Mouse (Mus musculus): ENCODE results near the gene Gpr158. TPM values are rescaled to one million over a fixed set of nuclear protein-coding genes. Genes with fewer than 3 reads are reported as not detected.

The Gpr158 gene
- polyA plus RNA-seq, 1 experiment from 2014 or later = 3.6 TPM

DNA sequence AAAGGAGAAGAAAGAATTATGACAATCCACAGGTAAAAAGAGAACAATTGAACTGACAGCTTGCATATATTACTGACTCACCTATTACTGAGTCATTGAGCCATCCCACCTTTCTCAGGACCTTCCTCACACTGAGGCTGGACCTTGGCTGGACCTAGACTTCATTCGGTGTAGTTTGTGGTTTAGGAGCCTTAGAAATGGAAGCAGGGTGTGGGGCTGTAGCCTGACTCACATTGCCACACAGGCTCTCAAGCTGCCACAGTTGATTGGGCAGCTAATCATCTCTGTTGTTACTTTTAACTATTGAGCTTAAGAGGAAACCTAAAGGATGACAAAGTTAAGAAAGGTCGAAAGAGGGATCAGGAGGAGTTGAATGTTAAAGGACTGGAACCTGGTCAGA, 132.1 kb downstream of the Gpr158 start:
- no peak overlapping the region for H3K4me3 ChIP-seq (ENCODE audit: low read length)
- H3K4me2 ChIP-seq (ENCODE audit: low read length) = no peak overlapping the region
- H3K27ac ChIP-seq (ENCODE audit: low read depth, low read length) = no peak overlapping the region
- H3K4me1 ChIP-seq (ENCODE audit: control insufficient read depth, insufficient read depth, low read depth, low read length) = no peaks in the 10 kb centered on the region; the same call in 1 of the 2 replicates
- no peak for ATAC-seq
- H3K9me3 ChIP-seq (ENCODE audit: control insufficient read depth, low read length) = no peaks in the 10 kb centered on the region
- H3K36me3 ChIP-seq (ENCODE audit: control insufficient read depth, insufficient read depth, low read length) = no peaks in the 10 kb centered on the region
- H3K9ac ChIP-seq (ENCODE audit: low read depth, low read length) = no peak overlapping the region
- no peaks in the 10 kb centered on the region for H3K27me3 ChIP-seq (replicated peaks; ENCODE audit: control insufficient read depth, insufficient read depth, low read length)
- 83% methylated on average over 2 of the region's 2 CpGs for WGBS

GRCm38 (mm10) chr2:21507449-21507848, 140.1 kb downstream of the Gpr158 start:
- Histone ChIP-seq H3K9ac (ENCODE audit: low read depth, low read length) (no peak overlapping the region), H3K9me3 (ENCODE audit: control insufficient read depth, low read length) (no peaks in the 10 kb centered on the region), H3K4me2 (ENCODE audit: low read length) (no peak overlapping the region), H3K27ac (ENCODE audit: low read depth, low read length) (no peak overlapping the region), H3K36me3 (ENCODE audit: control insufficient read depth, insufficient read depth, low read length) (no peaks in the 10 kb centered on the region), H3K27me3 (replicated peaks; ENCODE audit: control insufficient read depth, insufficient read depth, low read length) (no peaks in the 10 kb centered on the region), H3K4me1 (ENCODE audit: control insufficient read depth, insufficient read depth, low read depth, low read length) (no peaks in the 10 kb centered on the region), H3K4me3 (ENCODE audit: low read length) (no peak overlapping the region)
- WGBS = 68% methylated on average over 1 of the region's 1 CpGs
- ATAC-seq = no peak; the same call in 1 of the 2 replicates

DNA sequence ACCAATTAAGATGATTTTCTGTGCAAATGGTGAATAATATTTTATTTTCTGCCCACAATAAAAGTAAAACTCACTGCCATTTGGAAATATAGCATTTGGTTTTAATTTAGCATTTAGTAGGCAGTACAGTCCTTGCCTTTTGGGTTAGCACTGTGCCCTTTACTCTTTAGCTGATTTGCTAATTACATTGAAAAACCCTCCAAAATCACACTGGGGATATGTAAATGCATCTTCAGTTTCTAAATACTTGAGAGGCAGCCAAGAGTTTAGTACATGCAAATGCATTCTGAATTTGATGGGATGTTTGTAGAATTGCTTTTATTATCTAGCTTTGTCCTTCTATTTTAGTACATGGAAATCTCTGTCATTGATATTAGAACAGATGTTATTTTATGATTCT, 163.4 kb downstream of the Gpr158 start:
- no peak overlapping the region for H3K27ac ChIP-seq (ENCODE audit: low read depth, low read length)
- no peaks in the 10 kb centered on the region for H3K27me3 ChIP-seq (replicated peaks; ENCODE audit: control insufficient read depth, insufficient read depth, low read length)
- H3K9ac ChIP-seq (ENCODE audit: low read depth, low read length) = no peak overlapping the region
- no peak overlapping the region for H3K4me2 ChIP-seq (ENCODE audit: low read length)
- H3K4me1 ChIP-seq (ENCODE audit: control insufficient read depth, insufficient read depth, low read depth, low read length) = no peaks in the 10 kb centered on the region
- H3K9me3 ChIP-seq (ENCODE audit: control insufficient read depth, low read length) = peaks cover 4% of the 10 kb centered on the region
- no peak overlapping the region for H3K4me3 ChIP-seq (ENCODE audit: low read length)
- no peak for ATAC-seq
- H3K36me3 ChIP-seq (ENCODE audit: control insufficient read depth, insufficient read depth, low read length) = no peaks in the 10 kb centered on the region

DNA sequence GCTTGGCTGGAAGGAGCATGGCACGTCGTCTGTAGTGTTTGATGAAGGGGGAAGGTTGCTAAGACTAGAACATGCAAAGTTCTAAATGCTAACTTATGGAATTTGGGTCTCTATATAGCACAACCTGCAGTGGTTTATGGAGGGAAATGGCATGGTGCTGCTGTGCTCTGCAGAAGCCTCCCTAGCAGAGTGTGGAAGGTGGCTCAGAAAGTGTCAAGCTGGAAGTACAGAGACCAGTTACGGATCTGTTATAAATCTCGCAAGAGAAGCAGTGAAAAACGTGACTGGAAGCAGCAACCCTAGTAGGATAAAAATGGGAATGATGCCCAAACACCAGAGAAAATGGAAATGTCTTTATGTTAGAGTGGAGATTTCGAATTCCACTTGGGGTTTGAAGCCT, 251.8 kb downstream of the Gpr158 start:
- Histone ChIP-seq H3K9ac (ENCODE audit: low read depth, low read length) (no peak overlapping the region), H3K27ac (ENCODE audit: low read depth, low read length) (no peak overlapping the region), H3K9me3 (ENCODE audit: control insufficient read depth, low read length) (no peaks in the 10 kb centered on the region), H3K36me3 (ENCODE audit: control insufficient read depth, insufficient read depth, low read length) (no peaks in the 10 kb centered on the region), H3K27me3 (replicated peaks; ENCODE audit: control insufficient read depth, insufficient read depth, low read length) (no peaks in the 10 kb centered on the region), H3K4me3 (ENCODE audit: low read length) (no peak overlapping the region), H3K4me2 (ENCODE audit: low read length) (no peak overlapping the region), H3K4me1 (ENCODE audit: control insufficient read depth, insufficient read depth, low read depth, low read length) (no peaks in the 10 kb centered on the region)
- 80% methylated on average over 6 of the region's 6 CpGs for WGBS
- ATAC-seq = no peak

- ATAC-seq = no peak
- H3K9ac ChIP-seq (ENCODE audit: low read depth, low read length) = no peak overlapping the region
- no peaks in the 10 kb centered on the region for H3K36me3 ChIP-seq (ENCODE audit: control insufficient read depth, insufficient read depth, low read length)
- H3K4me3 ChIP-seq (ENCODE audit: low read length) = no peak overlapping the region
- no peaks in the 10 kb centered on the region for H3K27me3 ChIP-seq (replicated peaks; ENCODE audit: control insufficient read depth, insufficient read depth, low read length)
- 79% methylated on average over 1 of the region's 1 CpGs for WGBS
- H3K4me2 ChIP-seq (ENCODE audit: low read length) = no peak overlapping the region
- H3K4me1 ChIP-seq (ENCODE audit: control insufficient read depth, insufficient read depth, low read depth, low read length) = no peaks in the 10 kb centered on the region
- H3K9me3 ChIP-seq (ENCODE audit: control insufficient read depth, low read length) = no peaks in the 10 kb centered on the region
- no peak overlapping the region for H3K27ac ChIP-seq (ENCODE audit: low read depth, low read length)
These were observed 264.8 kb downstream of the Gpr158 start for GRCm38 (mm10) chr2:21632136-21632535.

DNA sequence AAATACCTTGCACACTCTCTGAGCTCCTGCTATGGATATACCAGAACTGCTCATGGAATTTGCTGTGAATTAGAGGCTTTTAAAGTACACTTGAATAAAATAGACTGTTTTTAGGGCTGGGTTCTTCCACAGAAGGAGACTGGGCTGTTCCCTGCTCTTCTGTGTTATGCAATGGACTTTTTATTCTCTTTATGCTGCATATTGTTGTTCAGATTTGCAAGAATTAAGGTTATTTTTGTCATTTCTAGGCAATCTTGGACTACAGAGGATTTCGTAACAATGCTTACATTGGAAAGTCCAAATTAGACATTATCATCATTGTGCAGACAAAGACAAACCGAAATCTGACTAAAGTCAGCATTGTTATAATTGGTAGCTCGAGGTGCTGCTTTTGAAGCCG, 298.4 kb downstream of the Gpr158 start:
- Histone ChIP-seq H3K9ac (ENCODE audit: low read depth, low read length) (no peak overlapping the region), H3K27ac (ENCODE audit: low read depth, low read length) (no peak overlapping the region), H3K9me3 (ENCODE audit: control insufficient read depth, low read length) (no peaks in the 10 kb centered on the region), H3K4me2 (ENCODE audit: low read length) (no peak overlapping the region), H3K4me1 (ENCODE audit: control insufficient read depth, insufficient read depth, low read depth, low read length) (no peaks in the 10 kb centered on the region), H3K4me3 (ENCODE audit: low read length) (no peak overlapping the region), H3K27me3 (replicated peaks; ENCODE audit: control insufficient read depth, insufficient read depth, low read length) (no peaks in the 10 kb centered on the region), H3K36me3 (ENCODE audit: control insufficient read depth, insufficient read depth, low read length) (no peaks in the 10 kb centered on the region)
- 75% methylated on average over 4 of the region's 4 CpGs for WGBS
- ATAC-seq = no peak

DNA sequence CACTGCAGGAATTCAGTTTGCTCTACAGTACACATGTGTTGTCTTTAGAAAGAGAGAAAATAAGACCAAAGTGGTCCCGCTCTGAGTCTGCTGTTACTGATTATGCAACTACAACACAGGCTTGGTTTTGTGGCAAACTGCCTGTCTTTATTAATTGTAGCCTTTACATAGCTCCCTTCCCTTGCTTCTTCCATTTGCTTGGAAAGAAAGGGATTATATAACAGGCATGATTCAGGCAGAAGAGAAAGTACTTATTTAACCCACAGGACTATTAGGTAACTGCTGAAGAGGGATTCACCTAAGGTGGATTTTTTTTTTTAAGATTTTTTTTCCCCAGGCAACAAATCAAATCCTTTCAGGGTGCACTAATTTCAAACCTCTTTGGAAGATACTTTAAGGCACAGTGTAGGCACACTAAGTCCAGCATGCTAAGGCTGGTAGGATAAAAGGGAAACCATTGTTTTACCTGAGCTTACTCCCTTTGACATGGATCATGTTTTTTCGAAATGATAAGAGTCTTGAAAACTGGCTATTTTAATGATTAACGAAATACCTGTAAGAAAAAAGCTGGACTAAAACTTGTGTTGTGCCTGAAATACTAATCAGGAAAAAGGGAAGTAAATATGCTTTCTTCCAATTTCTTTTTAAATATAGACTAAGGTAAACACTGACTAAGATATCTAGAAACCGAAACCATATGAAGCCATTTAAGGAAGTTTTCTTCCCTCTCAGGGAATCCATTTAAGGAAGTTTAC, 308.9 kb downstream of the Gpr158 start:
- H3K27ac ChIP-seq (ENCODE audit: low read depth, low read length) = no peak overlapping the region
- no peak overlapping the region for H3K9ac ChIP-seq (ENCODE audit: low read depth, low read length)
- WGBS = 91% methylated on average over 4 of the region's 4 CpGs
- no peaks in the 10 kb centered on the region for H3K36me3 ChIP-seq (ENCODE audit: control insufficient read depth, insufficient read depth, low read length)
- no peaks in the 10 kb centered on the region for H3K4me1 ChIP-seq (ENCODE audit: control insufficient read depth, insufficient read depth, low read depth, low read length)
- H3K4me2 ChIP-seq (ENCODE audit: low read length) = no peak overlapping the region
- no peak for ATAC-seq
- no peak overlapping the region for H3K4me3 ChIP-seq (ENCODE audit: low read length)
- H3K27me3 ChIP-seq (replicated peaks; ENCODE audit: control insufficient read depth, insufficient read depth, low read length) = no peaks in the 10 kb centered on the region
- no peaks in the 10 kb centered on the region for H3K9me3 ChIP-seq (ENCODE audit: control insufficient read depth, low read length)

GRCm38 (mm10) chr2:21676839-21677123, 309.4 kb downstream of the Gpr158 start:
- no peak for ATAC-seq
- Histone ChIP-seq H3K27me3 (replicated peaks; ENCODE audit: control insufficient read depth, insufficient read depth, low read length) (no peaks in the 10 kb centered on the region), H3K27ac (ENCODE audit: low read depth, low read length) (no peak overlapping the region), H3K4me3 (ENCODE audit: low read length) (no peak overlapping the region), H3K4me1 (ENCODE audit: control insufficient read depth, insufficient read depth, low read depth, low read length) (no peaks in the 10 kb centered on the region), H3K36me3 (ENCODE audit: control insufficient read depth, insufficient read depth, low read length) (no peaks in the 10 kb centered on the region), H3K9me3 (ENCODE audit: control insufficient read depth, low read length) (no peaks in the 10 kb centered on the region), H3K4me2 (ENCODE audit: low read length) (no peak overlapping the region), H3K9ac (ENCODE audit: low read depth, low read length) (no peak overlapping the region)
- 45% methylated on average over 2 of the region's 2 CpGs for WGBS

DNA sequence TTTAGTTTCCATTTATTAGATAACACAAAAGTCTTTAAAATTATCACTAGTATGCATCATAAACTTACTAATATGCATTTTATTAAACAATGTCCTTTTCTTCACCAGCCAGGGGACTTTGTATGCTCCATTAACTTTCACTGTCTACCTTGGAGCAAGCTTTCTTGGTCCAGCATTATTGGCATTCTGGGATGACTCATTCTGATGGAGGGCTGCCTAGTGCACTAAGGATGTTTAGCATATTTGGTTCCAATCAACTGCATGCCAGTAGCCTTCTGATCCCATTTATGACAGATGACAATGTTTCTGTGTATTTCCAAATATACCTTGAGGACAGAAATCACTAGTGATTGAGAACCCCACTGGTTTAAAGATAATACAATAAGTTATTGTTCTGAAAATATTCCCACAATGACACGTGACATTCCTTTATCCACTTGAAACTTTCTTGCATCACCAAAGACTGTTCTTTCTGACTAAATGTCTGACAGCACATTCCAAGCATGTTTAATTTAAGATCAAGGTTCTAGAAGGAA, 313.5 kb downstream of the Gpr158 start:
- no peak overlapping the region for H3K9ac ChIP-seq (ENCODE audit: low read depth, low read length)
- H3K4me3 ChIP-seq (ENCODE audit: low read length) = no peak overlapping the region
- no peaks in the 10 kb centered on the region for H3K9me3 ChIP-seq (ENCODE audit: control insufficient read depth, low read length)
- no peaks in the 10 kb centered on the region for H3K27me3 ChIP-seq (replicated peaks; ENCODE audit: control insufficient read depth, insufficient read depth, low read length)
- no peak overlapping the region for H3K27ac ChIP-seq (ENCODE audit: low read depth, low read length)
- H3K36me3 ChIP-seq (ENCODE audit: control insufficient read depth, insufficient read depth, low read length) = no peaks in the 10 kb centered on the region
- no peaks in the 10 kb centered on the region for H3K4me1 ChIP-seq (ENCODE audit: control insufficient read depth, insufficient read depth, low read depth, low read length)
- 86% methylated on average over 1 of the region's 1 CpGs for WGBS
- H3K4me2 ChIP-seq (ENCODE audit: low read length) = no peak overlapping the region
- ATAC-seq = no peak

Measured in hindbrain, embryonic 16.5 days (tissue).